Mouse (Mus musculus): ENCODE results near the gene Rft1. TPM values are rescaled to one million over a fixed set of nuclear protein-coding genes. Genes with fewer than 3 reads are reported as not detected.

Rft1 gene
- total and polyA plus RNA-seq, 2 experiments: 12.3 to 19.0 TPM

DNA sequence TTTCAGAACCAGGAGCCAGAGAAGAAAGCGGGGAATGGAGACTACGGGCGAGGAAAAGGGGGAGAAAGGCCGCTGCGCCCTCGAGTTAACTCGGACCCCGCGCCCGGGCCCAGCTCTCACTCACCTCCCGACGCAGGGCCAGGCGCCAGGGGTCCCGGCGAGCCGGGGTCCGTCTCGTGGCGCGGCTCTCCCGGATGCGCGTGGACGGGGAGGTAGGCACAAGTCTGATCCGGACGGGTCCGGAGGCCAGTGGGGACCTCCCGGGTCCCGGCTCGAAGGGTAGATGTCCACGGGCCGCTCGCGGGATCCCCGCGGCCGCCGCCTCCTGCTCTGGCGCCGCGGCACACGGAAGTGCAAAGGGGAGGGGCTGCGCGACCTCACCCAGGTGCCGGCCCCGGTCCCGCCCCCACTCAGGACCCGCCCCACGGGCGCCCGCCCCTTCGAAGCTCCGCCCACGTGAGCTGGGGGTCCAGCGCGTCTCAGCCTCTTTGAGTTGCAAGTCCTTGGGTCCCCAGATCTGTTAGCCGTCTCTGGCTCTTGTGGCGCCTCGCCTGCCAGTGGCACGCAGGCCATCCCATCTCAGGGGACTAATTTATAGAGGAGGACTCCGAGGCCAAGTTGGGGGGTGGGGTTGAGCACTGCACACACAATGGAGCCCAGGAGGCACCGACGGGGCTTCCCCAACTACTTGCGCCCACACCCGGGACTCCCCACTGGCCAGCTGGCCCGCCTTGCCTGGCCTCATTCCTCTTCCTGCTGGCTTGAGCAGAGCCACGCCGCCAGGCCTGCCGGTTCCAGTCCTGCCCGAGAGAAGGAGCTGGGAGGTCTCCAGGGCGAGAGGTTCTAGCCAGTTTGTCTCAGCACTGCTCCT lies 28.1 kb upstream of the Rft1 start, which contains the start of gene Prkcd:
Gene Prkcd (minus strand): TSS at position 355 of the 871 bp plus-strand sequence.
- Histone ChIP-seq H3K36me3 (ENCODE audit: control insufficient read depth, insufficient read depth, low read length) (no peaks in the 10 kb centered on the region), H3K27me3 (ENCODE audit: control insufficient read depth, insufficient read depth, low read length) (no peaks in the 10 kb centered on the region), H3K4me3 (ENCODE audit: insufficient read depth, low read depth, low read length) (peak within 1 kb of the TSS; percentile 69), H3K9ac (ENCODE audit: low read depth, low read length) (peak within 1 kb of the TSS; percentile 80), H3K27ac (replicated peaks; ENCODE audit: insufficient read depth, low read depth, low read length) (peak within 1 kb of the TSS; percentile 21), H3K79me2 (ENCODE audit: control insufficient read depth, insufficient read depth, low read length) (no peaks in the 10 kb centered on the region), H3K4me1 (ENCODE audit: control insufficient read depth, insufficient read depth, low read length) (no peaks in the 10 kb centered on the region; the same call in 1 of the 2 replicates)
- WGBS: under 1% methylated on average over 70 of the region's 71 CpGs
- peak; percentile 45 for DNase-seq (ENCODE audit: extremely low read depth, low read depth, low spot score)
- TF ChIP-seq POLR2A (IDR thresholded peaks at IDR 0.05; ENCODE audit: extremely low read depth, insufficient read depth, low read length): peak; percentile 53; the same call in 1 of the 2 replicates
- no peak for TF ChIP-seq CTCF (IDR thresholded peaks at IDR 0.05; ENCODE audit: low read depth, low read length)

DNA sequence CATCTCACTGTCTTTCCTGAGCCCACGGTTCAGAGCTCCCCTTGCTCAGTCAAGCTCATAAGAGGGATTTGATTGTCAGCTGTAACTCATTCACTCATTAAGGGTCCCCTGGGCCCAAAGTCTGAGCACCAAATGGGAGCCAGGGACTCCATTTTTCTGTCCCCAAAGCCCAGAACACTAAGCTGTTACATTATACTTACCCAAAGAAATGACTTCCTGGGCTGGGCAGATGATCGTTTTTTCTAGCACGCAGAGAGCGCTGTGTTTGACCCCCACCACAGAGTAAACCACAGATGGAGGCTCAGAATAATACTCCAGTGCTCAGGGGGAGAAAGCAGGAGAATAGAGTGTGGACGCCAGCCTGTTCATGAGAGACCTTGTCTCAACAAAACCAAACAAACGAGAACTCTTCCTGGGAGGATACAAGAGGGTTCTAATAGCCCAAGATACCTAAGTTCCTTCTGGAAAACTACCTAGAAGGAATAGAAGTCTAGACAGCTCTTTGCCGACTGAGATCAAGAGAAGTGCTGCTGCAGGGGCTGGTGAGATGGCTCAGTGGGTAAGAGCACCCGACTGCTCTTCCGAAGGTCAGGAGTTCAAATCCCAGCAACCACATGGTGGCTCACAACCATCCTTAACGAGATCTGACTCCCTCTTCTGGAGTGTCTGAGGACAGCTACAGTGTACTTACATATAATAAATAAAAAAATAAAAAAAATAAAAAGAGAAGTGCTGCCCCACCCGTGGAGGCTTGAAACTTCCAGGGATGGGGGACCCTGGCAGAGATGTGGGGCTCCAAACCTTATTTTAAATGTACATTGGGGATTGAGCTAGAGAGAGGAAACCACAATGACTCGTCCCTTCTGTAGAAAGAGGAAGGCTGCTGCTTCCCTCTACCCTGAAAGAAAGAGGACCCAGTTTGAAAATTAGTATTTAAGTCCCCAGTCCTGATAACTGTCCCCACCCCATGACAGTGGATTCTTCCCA lies 27.1 kb upstream of the Rft1 start:
- DNase-seq (ENCODE audit: extremely low read depth, low read depth, low spot score): no peak
- TF ChIP-seq CTCF (IDR thresholded peaks at IDR 0.05; ENCODE audit: low read depth, low read length): no peak
- TF ChIP-seq POLR2A (IDR thresholded peaks at IDR 0.05; ENCODE audit: extremely low read depth, insufficient read depth, low read length): no peak
- Histone ChIP-seq H3K27ac (replicated peaks; ENCODE audit: insufficient read depth, low read depth, low read length) (peak overlapping the region; percentile 21; the same call in 1 of the 2 replicates), H3K36me3 (ENCODE audit: control insufficient read depth, insufficient read depth, low read length) (no peaks in the 10 kb centered on the region), H3K27me3 (ENCODE audit: control insufficient read depth, insufficient read depth, low read length) (no peaks in the 10 kb centered on the region), H3K9ac (ENCODE audit: low read depth, low read length) (peak overlapping the region; percentile 55), H3K4me3 (ENCODE audit: insufficient read depth, low read depth, low read length) (peak overlapping the region; percentile 69), H3K4me1 (ENCODE audit: control insufficient read depth, insufficient read depth, low read length) (no peaks in the 10 kb centered on the region; the same call in 1 of the 2 replicates), H3K79me2 (ENCODE audit: control insufficient read depth, insufficient read depth, low read length) (no peaks in the 10 kb centered on the region)
- 70% methylated on average over 12 of the region's 12 CpGs for WGBS

- no peak for DNase-seq (ENCODE audit: extremely low read depth, low read depth, low spot score)
- Histone ChIP-seq H3K4me1 (ENCODE audit: control insufficient read depth, insufficient read depth, low read length) (no peaks in the 10 kb centered on the region; the same call in 1 of the 2 replicates), H3K9ac (ENCODE audit: low read depth, low read length) (no peak overlapping the region), H3K4me3 (ENCODE audit: insufficient read depth, low read depth, low read length) (no peak overlapping the region), H3K36me3 (ENCODE audit: control insufficient read depth, insufficient read depth, low read length) (no peaks in the 10 kb centered on the region), H3K27ac (replicated peaks; ENCODE audit: insufficient read depth, low read depth, low read length) (no peak overlapping the region), H3K79me2 (ENCODE audit: control insufficient read depth, insufficient read depth, low read length) (no peaks in the 10 kb centered on the region), H3K27me3 (ENCODE audit: control insufficient read depth, insufficient read depth, low read length) (no peaks in the 10 kb centered on the region)
- 62% methylated on average over 5 of the region's 5 CpGs for WGBS
- TF ChIP-seq CTCF (IDR thresholded peaks at IDR 0.05; ENCODE audit: low read depth, low read length): no peak
- no peak for TF ChIP-seq POLR2A (IDR thresholded peaks at IDR 0.05; ENCODE audit: extremely low read depth, insufficient read depth, low read length)
Measured at GRCm38 (mm10) chr14:30628235-30628634, 25.9 kb upstream of the Rft1 start.

DNA sequence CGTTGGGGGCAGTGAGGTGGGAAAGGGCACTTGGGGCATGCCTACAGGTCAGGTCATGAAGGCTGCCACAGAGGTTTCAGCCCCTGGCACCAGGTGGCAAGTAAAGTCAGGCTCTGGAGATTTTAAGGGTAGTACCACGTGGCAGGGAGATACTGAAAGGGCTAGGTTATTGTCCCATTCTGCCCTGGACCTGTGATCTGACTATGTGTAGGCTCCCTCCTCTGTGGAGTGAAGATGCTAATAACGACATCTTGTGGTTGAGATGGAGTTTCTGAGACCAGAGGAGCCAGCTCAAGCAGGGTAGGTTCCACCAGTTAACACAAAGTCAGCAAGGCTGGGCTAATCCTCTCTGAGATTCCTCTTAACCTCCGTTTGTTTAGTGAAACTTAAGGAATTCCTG lies 24.3 kb upstream of the Rft1 start:
- H3K79me2 ChIP-seq (ENCODE audit: control insufficient read depth, insufficient read depth, low read length): no peaks in the 10 kb centered on the region
- H3K4me3 ChIP-seq (ENCODE audit: insufficient read depth, low read depth, low read length): no peak overlapping the region
- H3K36me3 ChIP-seq (ENCODE audit: control insufficient read depth, insufficient read depth, low read length): no peaks in the 10 kb centered on the region
- H3K9ac ChIP-seq (ENCODE audit: low read depth, low read length): no peak overlapping the region
- TF ChIP-seq CTCF (IDR thresholded peaks at IDR 0.05; ENCODE audit: low read depth, low read length) (no peak), POLR2A (IDR thresholded peaks at IDR 0.05; ENCODE audit: extremely low read depth, insufficient read depth, low read length) (no peak)
- H3K27me3 ChIP-seq (ENCODE audit: control insufficient read depth, insufficient read depth, low read length): no peaks in the 10 kb centered on the region
- no peaks in the 10 kb centered on the region; the same call in 1 of the 2 replicates for H3K4me1 ChIP-seq (ENCODE audit: control insufficient read depth, insufficient read depth, low read length)
- WGBS: 62% methylated on average over 4 of the region's 4 CpGs
- H3K27ac ChIP-seq (replicated peaks; ENCODE audit: insufficient read depth, low read depth, low read length): no peak overlapping the region
- no peak for DNase-seq (ENCODE audit: extremely low read depth, low read depth, low spot score)

DNA sequence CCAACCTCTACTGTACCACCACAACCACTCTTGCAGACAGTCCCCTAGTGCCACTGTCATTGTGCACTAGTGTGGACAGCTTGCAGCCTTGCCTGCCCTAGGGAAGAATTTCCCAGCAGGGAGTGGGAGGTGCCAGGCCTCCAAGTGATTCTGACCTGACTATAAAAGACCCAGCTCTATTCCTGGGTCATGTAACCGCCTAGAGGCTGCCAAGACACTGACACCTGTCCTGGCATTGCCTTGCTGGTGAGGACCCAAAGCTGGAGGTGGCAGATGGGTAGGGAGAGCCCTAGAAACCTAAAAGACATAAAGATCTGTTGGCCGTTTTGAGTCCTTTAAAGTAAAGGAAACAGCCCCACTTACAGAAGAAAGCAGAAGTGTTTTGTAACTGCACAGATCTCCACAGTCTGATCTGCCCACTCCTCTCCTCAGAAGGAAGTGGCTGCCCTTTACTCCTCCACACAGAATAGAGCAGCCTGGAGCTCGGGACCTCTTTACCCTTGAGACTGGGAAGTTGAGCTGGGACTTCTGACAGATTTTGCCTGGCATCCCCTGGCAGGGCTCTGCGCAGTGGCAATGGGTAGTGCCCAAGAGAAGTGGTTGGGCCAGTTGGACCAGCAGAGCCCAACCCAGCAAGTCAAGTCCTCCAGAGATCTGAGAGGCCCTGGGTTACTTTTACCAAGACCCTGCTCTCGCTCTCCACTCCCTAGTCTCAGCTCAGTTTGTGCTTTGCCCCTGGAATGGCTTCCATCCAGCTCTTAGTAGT lies 23.2 kb upstream of the Rft1 start:
- TF ChIP-seq POLR2A (IDR thresholded peaks at IDR 0.05; ENCODE audit: extremely low read depth, insufficient read depth, low read length): no peak
- TF ChIP-seq CTCF (IDR thresholded peaks at IDR 0.05; ENCODE audit: low read depth, low read length): no peak
- Histone ChIP-seq H3K4me3 (ENCODE audit: insufficient read depth, low read depth, low read length) (no peak overlapping the region), H3K9ac (ENCODE audit: low read depth, low read length) (no peak overlapping the region), H3K36me3 (ENCODE audit: control insufficient read depth, insufficient read depth, low read length) (no peaks in the 10 kb centered on the region), H3K4me1 (ENCODE audit: control insufficient read depth, insufficient read depth, low read length) (no peaks in the 10 kb centered on the region; the same call in 1 of the 2 replicates), H3K27me3 (ENCODE audit: control insufficient read depth, insufficient read depth, low read length) (no peaks in the 10 kb centered on the region), H3K79me2 (ENCODE audit: control insufficient read depth, insufficient read depth, low read length) (no peaks in the 10 kb centered on the region), H3K27ac (replicated peaks; ENCODE audit: insufficient read depth, low read depth, low read length) (no peak overlapping the region)
- no peak for DNase-seq (ENCODE audit: extremely low read depth, low read depth, low spot score)
- WGBS: 85% methylated on average over 5 of the region's 5 CpGs
